Mouse (Mus musculus) embryo, embryonic 10.5 days (tissue): ENCODE results near the gene Atp6v1a.
A peak's percentile ranks its signal among the peaks of the same experiment; 100 is the strongest.

Experiments used
- DNase-seq: peaks from one replicate; pipeline ENCODE4 v3.0.0-alpha.2; 2015; ENCODE audit warnings: low spot score

The Atp6v1a gene

DNA sequence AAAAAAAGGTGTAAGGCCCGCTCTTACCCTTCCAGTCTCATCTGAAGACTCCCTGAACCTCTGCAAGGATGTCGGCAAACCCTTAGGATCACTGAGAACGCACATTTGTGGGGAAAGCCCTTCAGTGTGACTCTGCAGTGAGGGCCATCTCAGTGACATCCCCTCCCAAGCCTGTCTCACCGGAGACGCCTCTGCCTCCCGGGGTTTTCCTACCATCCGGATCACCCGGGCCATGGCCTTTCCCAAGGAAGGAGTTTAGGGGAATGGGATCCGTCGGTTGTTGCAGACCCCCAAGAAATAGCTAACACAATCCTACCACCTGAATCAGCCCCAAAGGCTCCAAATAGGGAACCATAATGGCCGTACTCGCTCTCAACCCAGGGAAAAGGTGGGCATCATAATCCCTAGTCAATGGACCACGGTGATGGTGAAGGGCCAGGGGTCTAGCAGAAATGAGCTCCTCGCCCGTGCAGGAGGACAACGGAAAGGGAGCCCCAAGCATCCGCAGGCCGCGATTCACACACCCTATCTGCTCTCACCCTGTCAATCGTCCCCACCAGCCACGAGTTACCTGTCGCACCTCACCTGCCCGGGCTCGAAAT is 1.0 kb downstream of the Atp6v1a start:
- DNase-seq, result no peak

DNA sequence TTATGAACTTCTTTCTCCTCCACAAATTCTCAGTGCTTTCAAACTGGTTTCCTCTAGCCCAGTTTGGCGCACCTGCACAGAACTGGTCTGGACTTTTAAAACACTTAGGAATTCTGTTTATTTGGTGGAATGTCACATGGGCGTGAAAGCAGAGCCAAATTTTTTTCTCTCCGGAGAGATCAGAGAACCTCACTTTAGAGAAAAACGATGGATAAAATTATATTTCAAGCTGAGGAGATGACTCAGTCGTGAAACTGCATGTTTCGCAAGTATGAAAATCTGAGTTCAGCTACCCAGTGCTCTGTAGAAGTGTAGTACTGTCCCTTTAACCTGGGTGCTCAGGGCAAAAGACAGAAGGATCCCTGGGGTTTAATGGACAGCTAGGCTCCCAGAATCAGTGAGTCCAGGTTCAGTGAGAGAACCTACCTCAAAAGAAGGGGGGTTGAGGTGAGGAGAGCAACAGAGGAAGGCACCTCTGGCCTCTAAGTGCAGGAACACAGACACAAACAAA is 2.9 kb downstream of the Atp6v1a start:
- no peak for DNase-seq

DNA sequence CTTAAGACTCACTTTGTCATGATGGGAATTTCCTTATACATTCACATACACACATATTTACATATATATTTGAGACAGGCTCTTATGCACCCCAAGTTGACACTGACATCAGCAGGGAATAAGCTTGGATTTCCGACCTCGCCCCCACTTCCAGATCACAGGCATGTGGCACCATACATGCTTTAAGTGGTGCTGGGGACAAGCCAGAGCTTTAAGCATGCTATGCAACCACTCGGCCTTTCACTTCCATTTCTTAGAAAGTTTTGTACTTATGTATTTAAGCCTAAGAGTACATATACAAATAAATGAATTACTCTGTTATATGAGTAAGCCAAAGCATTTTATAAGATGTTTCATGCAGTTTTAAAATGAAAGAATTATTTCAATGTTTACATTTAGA is 6.3 kb downstream of the Atp6v1a start:
- DNase-seq, result no peak

DNA sequence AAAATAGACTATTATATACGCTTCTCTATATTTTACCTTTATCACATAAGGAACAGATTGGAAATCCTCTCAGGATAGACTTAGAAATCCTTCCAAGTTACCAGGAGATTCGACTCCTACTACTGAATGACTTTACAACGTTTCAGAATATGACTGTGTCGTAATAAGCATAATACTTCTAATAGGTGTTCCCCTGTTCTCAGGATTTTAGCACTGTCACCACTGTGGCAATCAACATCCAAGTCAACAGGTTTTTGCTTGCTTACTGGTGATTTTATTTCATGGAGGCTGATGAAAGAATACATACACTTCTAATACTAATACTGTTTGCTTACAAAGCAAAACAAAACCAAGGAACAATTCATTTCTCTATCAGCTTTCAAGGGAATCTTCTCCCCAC is 7.2 kb downstream of the Atp6v1a start:
- DNase-seq, result no peak

DNA sequence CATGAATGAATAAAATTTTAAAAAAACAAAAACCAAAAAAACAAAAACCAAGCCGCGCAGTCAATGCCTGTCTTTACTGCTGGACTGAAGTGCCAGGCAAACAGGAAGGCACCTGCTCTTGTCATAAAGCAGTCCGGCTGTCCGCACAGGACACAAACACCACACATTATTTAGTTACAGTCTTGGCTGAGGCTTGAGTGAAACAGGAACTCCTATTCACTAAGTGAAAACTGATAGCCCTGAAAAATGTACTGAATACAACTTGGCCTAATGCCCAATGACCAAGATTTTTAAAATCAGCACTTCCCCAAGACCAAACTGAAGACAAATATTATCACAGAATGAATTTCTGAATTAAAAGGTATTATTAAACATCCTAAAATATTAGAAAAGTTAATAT is 13.1 kb downstream of the Atp6v1a start:
- no peak for DNase-seq

DNA sequence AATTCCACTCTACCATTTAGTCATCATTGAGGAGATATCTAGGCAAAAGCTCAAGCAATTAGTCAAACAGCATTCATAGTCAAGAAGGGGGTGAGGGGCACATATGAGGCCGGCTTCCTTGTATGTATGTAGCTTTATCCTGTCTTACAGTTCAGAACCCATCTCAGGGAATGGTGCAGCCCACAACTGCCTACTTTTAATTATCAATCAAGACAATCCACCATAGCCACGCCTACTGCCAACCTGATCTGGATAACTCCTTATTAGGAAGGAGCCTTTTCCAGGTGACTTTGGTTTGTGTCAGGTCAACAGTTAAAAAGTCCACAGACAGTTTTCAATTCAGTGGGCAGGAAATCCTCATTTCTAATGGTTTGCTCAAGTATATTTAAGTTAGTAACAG is 14.1 kb downstream of the Atp6v1a start:
- no peak for DNase-seq

DNA sequence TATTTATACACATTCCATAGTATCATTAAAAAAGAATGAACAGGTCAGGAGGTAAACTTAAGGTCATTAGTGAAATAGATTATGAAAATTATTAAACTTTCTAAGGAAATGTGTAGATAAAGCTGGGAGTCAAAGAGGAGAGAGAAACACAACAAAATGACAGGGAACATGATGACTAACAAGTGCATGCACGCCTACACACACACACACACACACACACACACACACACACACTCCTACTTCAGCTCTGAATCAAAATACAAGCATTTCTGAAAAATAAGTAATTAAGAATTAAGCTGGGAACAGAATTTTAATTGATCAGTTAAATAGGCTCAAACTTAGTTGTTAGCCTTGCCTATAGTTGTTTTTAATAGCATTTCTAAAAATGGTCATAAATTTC is 14.8 kb downstream of the Atp6v1a start:
- DNase-seq, result no peak

DNA sequence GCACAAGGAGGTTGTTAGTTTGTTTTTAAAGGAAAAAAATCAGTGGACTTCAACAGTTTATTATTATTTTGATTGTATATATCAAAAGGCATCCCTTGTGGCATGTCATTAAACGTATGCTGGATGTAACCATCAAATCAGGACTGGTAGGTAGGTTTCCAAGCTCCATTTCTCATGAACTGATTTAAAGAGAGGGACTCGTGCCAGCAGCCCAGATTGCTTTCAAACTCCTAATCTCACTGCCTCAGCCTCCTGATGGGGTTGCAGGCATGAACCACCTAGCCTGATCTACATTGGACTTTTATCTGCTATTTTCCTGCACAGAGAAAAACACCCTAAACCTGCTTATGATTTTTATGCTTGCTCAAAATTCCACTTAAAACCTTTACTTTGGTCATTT is 15.7 kb downstream of the Atp6v1a start:
- no peak for DNase-seq

DNA sequence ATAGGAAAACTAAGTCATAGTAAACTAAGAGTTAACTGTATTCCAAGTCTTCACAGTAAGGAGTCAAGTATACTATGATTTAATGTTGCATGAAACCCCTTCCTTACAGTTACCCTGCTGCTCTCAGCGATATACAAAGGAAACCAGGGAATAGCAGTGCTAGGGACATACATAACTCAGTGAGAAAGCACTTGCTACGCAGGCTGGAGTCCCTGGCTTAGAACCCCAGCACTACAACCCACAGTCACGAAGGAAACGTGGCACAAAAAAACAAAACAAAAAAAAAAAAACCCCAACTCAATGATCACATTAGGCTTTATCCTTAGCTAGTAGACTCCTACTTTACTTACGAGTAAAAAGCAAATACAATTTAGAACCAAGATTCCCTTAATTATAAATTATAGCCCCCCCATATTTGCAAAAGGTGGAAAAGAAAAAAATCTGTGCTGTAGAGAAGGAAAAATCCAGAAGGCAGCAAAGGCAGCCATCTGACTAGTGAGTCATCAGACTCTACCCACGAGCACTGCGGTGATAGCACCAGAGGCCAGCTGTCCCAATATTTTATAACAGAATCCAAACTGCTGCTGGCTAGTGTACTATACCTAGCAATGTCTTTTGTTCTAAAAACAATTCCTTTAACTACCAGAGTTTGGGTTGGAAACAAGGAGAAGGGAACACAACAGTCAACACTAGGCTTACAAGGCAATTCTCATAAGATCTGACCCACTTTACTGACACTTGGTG is 16.4 kb downstream of the Atp6v1a start:
- no peak for DNase-seq

DNA sequence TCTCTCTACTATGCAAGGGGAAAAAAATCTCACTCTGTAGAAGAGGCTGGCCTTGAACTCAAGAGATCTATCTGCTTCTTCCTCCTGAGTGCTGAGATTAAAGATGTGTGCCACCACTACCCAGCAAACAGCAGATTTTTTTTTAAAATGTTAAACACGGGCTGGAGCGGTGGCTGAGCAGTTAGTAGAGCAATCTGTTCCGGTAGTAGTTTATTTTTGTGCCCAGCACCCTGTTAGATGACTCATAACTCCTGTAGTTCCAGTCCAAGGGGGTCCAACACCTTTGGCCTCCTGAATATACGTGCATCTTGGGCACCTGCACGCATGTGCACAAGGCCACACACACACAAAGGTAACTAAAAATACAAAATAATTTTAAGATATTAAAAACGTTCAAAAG is 16.9 kb downstream of the Atp6v1a start:
- DNase-seq, result no peak

DNA sequence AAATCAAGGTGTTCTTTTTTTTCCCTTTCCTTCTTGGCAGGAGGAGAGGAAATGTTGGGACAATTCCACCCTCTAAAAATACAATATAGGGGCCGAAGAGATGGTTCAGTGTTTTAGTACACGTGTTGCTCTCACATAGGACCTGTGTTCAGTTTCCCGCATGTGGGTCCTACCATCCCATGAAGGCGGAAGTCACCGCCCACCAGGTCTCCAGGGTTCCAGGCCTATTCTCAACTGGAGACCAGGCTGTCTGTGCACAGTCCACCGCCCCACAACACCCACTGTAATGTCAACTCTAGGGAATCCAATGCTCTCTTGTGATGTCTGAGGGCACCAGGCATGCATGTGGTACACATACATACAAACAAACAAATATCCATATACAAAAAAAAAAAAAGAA is 17.4 kb downstream of the Atp6v1a start:
- DNase-seq, result no peak

DNA sequence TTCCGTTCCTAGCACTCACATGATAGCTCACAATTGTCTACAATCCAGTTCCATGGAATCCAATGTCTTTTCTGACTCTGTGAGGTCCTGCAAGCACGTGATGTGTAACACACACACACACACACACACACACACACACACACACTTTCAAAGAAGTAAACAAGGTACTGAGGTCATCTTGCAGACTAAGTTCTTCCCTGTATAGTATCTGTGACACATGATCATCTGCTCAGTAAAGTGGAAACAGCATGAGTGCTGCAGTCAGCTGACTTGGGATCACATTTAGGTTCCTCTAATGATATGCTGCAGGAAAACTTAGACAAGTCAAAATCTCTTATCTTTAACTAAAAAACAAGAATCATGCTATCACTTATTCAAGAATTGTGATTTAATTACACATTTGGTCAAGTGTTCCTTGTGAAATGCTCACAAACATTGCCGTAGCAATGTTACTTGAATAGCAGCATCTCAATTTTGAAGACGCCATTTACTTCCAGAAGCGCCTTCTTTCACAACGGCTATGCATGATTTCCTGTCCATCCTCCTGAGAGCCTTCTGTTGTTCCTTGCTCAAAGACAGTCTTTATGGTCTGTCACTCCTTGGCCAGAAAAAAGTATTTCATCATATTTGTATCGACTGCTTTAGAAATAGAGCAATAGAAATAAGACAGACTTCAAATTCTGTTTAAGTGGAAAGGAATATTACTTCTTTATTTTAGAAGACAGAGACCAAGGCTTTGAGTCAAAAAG is 19.6 kb downstream of the Atp6v1a start:
- DNase-seq, result no peak

DNA sequence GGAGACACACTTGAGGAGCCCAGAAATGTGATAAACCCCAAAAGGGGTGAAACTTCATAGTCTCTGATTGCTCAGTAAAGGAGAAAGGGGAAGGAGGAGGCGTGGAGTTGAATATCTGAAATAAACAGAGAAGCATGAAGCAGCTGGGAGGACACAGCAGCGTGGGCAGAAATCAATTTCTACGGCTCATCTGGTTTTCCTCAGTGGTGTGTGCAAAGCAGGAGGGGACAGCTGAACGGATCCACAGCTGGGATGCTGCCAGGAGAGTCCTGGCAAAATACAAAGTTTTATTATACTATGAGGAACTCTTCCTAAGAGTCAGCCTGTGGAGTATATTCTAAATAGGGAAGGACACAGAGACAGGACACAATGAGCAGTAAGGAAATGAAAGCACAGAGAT is 30.5 kb downstream of the Atp6v1a start:
- no peak for DNase-seq

DNA sequence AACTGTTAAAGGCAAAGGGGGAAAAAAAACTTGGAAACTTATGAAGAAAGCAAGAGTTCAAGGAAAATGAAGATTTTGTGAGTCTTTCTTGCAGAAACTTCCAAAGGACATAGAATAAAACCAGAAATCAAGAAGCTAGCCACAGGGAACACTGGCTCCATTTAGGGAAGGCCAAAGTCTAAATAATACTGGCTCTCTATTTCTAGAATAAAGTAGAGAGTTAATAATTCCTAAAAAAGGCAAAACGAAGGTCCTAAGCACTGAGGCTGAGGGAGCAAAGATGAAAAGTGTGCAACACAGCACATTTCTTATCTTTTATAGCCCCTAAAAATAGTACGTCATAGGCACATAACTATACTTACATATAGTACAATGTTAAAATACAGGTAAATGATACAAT is 34.3 kb downstream of the Atp6v1a start:
- DNase-seq, result no peak

DNA sequence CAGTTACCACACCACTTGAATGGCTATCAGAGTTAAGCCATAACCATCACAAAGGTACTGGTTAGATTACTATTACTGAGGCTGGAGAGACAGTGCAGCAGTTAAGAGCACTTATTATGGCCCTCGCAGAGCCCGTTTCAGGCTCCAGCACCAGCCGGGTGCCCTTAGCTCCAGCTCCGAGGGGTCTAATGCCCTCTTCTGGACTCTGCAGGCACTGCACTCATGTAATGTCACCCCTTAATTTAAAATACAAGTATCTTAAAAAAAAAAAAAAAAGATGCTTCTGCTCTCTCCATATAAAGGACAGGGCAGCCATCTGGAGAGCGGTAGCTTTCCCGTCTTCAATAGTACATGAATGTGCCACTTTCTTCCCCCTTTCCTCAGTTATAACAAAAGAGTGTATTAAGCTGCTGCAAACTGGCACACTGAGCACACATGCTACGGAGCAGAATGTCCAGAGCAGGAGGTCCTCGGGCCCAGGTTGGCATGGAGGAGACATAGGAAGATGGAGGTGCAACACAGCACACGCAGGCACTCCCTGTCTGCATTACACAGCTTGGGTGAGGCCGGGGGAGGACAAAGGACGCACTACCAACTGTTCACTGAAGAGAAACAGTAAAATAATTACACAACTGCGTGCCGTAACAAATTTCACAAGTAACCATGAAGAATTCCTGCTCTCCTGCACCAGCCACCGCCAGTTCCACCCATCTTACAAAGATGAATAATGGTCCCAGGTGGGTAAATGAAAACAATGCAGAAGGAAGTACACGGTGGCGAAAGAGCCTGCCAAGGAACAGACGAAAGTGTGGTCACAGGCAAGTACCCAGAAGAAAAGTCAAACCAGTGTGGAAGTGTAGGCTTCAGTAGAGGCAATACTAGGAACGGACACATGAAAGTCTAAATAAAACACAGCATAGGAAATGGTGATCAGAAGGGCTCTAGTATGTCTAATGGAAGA is 35.4 kb downstream of the Atp6v1a start:
- DNase-seq, result peak; percentile 5

DNA sequence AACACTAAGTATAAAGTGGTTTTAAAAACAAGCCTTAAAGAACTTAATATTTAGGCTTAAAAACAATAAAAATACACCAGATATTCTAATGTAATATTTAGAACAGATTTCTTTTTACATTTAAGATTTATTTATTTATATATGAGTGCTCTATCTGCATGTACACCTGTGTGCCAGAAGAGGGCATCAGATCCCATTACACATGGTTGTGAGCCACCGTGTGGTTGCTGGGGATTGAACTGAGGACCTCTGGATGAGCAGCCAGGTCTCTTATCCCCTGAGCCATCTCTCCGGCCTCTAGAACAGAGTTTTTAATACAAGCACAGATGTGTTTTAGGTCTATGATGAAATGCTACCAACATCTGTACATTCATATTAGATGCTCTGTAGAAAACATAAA is 36.6 kb downstream of the Atp6v1a start:
- no peak for DNase-seq

DNA sequence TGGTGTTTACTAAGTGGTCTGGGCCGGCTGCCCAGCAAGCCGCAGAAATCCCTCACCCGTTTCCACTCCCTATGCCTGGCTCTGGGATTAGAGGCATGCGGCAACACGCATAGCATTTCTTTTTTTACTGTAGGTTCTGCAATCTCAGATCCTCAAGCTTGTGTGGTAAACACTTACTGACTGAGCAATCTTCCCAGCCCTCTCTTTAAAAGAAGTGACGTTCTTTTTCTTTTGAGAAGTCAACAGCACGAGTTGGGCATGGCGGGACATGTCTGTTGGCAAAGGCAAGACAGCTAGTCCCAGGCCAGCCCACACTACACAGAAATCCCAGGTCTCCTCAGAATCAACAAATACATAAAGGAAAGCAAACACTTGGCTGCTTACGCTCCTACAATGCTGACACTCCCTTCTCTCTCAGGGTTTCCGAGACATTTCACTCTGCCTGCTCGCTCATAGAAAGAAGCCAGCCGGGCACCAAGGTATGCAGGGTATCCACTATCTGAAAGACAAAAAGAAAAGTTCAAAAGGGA is 38.3 kb downstream of the Atp6v1a start:
- DNase-seq, result no peak

DNA sequence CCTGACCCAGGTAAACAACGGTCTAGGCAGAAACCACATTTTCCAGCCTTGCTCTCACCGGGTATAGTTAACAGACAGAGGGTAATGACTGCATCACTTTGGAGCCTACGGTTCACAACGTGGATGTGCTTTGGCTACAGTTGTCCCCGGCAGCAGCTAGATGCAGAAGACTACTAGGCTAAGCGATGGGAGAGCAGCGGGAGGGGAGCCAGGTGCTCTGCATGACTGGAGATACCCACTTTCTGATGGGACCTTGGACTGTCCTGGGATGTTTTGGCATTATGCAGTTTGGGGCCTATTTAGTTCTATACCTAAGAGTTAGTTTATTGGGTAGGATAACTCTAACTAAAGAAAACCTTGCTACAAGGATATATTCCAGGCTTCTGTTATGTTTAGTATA is 40.1 kb downstream of the Atp6v1a start:
- DNase-seq, result no peak

DNA sequence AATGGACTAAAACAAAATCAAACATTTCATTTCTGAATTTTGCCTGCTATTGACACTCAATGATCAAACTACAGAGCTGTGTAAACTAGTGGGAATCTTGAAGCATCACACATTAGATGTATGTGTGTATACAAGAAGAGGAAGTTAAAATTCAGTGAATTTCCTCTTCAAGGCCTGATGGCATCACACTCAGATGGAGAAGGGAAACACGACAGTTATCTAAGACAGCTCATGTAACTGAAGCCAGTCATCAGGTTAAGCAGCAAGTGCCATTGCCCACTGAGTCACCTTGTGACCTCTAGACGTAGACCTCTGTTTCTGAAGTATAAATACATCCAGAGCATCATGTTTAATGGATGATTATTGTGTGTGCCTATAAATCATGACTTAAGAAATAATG is 51.9 kb downstream of the Atp6v1a start:
- DNase-seq, result no peak

DNA sequence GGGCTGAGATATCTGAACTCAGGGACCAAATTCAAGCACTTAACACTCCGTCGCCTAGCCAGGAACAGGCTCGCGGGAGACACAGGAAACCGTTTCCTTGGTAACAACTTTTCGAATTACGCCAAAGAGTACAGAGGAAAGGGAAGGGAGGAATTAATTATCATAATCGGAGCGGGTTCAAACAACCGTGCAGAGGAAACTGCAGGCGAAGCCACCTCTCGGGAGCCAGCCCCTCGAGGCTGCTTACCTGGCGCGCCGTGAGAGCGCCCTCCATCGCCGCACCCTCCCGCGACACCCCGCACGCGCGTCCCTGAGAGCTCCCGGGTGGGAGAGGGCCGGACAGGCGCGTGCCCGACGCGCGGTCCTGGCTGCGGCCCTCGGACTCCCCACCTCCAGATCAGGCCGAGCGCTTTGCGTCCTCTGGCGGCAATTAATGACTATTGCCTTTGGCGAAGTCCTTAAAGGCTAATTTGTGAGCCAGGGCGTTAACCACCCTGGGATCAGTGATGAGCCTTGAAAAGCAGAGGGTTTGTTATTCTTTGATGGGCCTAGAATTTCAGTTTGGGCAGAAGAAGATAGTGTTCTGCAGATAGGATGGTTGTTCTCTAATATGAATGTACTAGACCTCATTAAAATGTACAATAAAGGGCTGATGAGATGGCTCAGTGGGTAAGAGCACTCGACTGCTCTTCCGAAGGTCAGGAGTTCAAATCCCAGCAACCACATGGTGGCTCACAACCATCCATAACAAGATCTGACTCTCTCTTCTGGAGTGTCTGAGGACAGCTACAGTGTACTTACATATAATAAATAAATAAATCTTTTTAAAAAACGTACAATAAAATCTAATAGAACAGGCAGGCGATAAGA is 76.2 kb downstream of the Atp6v1a start, which contains the start of gene Gramd1c:
TSS of gene Gramd1c (minus strand) at position 321 of the 870 bp plus-strand sequence.
- DNase-seq, result peak; percentile 86

DNA sequence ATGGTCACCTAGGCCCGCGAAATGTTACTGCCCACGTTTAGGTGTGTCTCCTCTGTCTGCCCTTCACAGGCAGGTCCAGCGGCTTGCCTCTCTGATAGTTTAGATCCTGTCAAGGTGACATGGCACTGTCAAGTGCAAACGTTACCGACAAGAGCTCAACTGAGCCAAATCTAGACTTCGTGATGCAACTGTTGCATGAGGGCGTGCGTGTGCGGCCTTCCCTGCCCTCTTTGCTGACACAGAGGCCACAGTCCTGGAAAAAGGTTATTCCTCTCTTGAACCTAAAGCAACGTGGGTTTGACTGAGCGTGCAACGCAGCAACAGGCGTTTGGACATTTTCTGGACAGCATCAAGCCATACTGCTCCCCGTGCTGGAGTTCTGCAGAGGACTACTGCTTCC is 78.2 kb downstream of the Atp6v1a start:
- DNase-seq, result no peak
